Mouse (Mus musculus) embryonic fibroblast, embryonic 13.5 days (primary cell): ENCODE measurements at regions not wholly inside any gene's neighbourhood (a gene's known extent, or its start where the extent isn't known, plus 50 kb on each side); places are given as distances from the start of the nearest gene placed in this dataset.

ENCODE experiments used
- CTCF ChIP-seq: IDR thresholded peaks from 2 replicates; pipeline ENCODE4 v1.5.1; 2011; ENCODE audit warnings: mild to moderate bottlenecking, control low read depth, low read length, moderate library complexity, borderline replicate concordance; ENCODE audit not compliant: insufficient read depth
- POLR2A ChIP-seq: IDR thresholded peaks from 2 replicates; pipeline ENCODE4 v1.6.1; 2011; ENCODE audit warnings: low read depth, mild to moderate bottlenecking, control low read depth, low read length, moderate library complexity

DNA sequence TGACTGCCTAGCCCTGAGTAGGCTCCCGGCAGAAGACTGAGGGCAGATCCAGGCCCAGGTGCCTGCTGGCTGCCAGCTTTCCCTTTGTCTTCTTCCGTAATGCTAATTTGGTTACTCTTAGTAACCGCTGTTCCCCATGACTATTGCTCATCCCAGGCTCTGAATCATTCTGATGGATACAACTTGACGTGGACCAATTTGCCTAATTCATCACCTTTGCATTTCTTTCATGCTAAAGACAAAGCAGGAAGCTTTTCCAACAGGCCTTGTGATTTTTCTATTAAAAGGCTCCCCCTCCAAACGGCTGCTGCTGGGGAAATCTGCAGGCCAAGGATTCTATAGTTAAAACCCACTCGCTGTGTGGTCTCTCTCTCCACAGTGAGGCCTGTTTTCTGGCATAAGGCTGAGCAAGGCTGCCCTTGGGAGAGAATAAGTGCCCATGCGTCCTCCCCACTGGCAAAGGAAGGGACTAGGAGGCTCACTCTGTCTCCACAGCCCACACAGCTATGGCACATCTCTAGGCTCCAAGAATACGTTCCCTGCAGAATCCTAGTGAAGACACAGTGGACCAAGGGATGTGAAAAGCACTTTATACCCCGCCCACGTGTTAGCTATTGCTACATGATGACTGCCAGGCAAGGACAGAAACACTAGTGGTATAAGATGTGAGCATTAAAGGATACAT lies 304.6 kb downstream of the 3100002H09Rik start:
- TF ChIP-seq POLR2A (no peak), CTCF (no peak)
